Mouse (Mus musculus): ENCODE results near the gene Snx1.

The Snx1 gene

DNA sequence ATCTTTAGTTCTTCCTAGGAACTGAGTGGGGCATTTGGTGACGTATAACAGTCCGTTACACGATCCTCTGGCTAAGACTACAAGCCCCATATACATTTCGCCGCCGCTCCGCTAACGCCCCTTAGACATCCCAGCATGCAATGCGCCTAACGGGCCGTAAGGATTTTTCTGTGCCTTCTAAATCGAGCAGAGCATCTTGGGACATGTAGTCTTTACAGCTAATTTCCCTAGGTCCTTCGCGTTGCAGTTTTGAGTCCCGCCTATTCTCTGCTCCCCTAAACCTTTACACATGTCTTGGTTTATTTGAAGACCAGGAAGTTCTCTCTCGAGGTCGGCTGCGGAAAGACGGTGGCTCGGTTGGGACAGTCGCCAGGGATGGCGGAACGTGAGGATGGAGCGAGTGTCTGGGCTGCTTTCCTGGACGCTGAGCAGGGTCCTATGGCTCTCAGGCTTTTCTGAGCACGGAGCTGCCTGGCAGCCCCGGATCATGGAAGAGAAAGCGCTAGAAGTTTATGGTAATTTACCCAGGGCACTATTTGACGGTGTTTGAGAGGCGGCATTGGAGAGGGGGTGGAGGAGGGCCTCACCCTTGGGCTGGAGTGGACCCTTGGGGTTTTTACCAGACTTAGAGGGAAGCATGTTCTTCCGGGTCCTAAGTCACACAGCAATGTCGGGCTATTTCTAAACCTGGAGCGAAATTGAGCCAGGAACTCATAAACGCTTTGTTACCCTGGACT is at the start of gene Snx1, which contains the start of gene Ciao2a:
Snx1 (minus strand) TSS at position 132 of the 737 bp plus-strand sequence.
Ciao2a (plus strand) TSS at position 156 of the 737 bp plus-strand sequence.
- ATAC-seq (ENCODE audit: insufficient number of reproducible peaks, low FRiP score, low TSS enrichment), result peak; percentile 72

DNA sequence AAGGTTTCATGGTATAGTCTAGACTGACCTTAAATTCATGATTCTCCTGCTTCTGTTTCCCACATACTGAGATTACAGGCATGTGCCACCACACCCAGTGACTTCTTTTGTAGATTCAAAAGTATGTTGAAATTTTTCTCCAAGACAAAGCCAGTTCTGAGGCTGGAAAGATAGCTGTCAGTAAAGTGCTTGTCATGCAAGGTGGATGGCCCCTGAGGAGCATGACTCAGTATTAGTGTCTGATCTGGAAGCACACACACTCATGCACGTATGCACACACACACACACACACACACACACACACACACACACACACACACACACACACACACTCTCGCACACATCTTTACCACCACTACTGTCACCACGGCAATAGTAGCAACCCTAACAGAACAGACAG is 48.6 kb upstream of the Snx1 start:
- ATAC-seq (ENCODE audit: insufficient number of reproducible peaks, low FRiP score, low TSS enrichment), result no peak

DNA sequence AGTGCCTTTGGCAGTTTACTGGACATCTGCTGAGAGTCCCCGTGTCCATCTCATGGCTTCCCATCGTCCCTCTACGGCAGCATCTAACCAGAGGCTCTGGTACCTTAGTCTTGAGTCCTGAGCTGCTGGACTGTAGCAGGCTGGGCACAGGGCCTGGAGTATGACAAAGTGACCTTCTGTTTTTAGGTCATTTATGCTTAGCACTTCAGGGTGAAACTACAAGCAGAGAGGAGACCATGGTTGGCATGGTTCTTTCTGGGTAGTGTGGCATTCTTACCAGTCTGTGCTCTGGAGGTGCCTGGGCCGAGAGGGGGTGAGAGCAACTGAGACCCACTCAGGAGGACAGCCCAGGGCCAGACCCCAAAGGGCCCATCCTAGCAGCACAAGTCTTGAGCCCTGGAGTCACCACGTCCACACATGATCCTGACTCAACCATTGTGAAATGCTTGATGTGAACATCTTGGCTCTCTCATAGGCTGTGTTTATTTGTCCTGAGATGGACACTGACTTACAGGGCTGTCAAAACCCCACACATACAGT is 47.0 kb upstream of the Snx1 start:
- ATAC-seq (ENCODE audit: insufficient number of reproducible peaks, low FRiP score, low TSS enrichment), result no peak

DNA sequence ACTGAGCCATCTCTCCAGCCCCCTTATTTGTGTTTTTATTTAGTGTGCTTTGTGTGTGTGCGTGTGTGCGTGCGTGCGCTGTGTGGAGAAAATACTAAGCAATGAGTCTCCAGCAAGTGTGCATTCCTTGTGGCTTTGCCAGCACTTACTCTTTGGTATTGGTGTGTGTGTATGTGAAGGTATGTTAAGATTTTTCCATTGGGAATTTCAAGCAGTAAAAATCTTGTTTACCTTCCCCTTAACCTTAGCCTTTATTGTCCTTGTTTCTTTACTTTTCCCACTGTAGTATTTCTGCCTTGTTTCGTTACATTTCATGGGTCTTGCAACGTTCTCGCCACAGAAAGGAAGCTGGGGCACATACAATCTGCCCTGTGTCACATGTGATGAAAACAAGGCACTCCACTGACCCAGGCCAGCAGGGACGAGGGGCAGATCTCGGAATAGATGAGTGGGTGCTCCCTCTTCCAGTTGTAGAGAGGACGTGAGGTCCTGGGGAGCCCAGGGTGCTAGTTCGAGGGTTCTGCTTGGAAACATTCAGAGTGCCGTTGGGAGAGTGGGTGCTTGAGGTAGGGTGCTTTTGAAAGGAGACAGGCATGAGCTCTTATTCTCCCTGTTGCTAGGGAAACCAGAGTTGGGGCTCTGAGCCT is 45.0 kb upstream of the Snx1 start:
- ATAC-seq (ENCODE audit: insufficient number of reproducible peaks, low FRiP score, low TSS enrichment), result no peak

DNA sequence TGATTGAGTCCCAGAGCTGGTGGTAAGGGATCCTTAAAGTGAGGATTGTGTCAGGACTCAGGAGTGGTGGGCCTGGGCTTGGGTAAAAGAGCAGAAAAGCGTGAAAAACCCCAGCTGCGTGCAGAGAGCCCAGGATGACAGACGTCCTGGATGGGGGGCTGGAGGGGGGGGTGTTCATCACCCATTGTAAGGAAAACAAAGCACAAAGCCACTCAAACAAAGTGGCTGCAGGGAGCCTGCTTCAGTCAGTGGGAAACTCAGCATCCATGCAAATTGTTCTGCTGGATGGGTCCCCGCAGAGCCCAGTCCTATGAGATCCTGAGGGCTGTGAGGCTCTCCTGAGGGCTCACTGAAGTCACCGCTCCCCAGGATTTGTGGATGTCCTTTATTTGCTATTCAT is 44.1 kb upstream of the Snx1 start:
- no peak for ATAC-seq (ENCODE audit: insufficient number of reproducible peaks, low FRiP score, low TSS enrichment)

DNA sequence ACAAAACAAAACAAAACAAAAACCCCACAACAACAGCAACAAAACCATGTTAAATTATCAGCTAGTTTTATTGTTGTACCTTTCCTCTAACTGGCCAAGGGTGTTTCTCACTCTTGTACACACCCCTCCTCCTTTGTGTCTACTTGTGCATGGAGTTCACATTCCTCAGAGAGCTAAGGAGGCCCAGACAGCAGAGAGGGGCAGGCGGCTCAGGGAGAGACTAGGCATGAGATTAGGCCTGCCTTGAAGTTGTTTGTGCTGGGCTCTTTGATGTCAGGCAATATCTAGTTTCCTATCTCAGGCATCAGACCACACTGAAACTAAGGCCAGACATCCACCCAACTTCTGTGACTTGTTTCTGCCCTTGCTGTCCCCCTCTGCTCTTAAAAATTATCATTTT is 41.8 kb upstream of the Snx1 start:
- ATAC-seq (ENCODE audit: insufficient number of reproducible peaks, low FRiP score, low TSS enrichment), result no peak

DNA sequence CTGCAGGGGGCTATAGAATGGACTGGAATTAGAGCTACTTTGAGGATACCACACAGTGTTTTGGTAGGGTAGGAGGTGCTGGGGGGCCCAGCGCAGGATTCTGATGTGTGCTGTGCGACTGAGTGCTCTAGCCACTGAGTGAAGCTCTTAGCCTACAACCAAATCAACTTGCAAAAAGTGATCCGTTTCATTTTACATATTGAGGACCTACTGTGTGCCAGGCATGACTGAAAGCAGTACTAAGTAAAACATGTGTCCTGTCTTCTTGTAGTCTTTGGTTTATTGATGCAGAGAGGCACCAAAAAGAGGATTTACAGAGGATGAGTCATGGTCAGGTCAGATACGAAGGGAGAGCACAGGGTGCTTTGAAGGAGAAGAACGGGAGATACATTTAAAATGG is 40.8 kb upstream of the Snx1 start:
- ATAC-seq (ENCODE audit: insufficient number of reproducible peaks, low FRiP score, low TSS enrichment), result no peak

DNA sequence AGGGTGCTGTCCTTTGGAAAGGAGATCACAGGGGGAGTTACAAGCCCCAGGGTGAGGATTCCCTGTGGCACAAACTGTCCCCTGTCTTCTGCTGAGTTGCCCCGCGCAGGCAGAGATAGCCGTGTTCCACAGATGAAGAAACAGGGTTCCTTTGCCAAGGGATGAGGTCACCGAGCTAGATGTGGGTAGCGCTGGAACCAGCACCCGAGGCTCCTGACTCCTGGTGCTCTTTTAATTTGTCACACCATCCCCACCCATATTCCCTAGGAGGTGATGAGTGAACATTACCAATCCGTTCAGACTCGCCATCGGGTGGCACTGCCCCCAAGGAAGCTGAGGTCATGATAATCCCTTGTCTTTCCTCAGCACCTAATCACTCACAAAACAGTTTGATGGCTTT is 36.6 kb upstream of the Snx1 start:
- no peak for ATAC-seq (ENCODE audit: insufficient number of reproducible peaks, low FRiP score, low TSS enrichment)

DNA sequence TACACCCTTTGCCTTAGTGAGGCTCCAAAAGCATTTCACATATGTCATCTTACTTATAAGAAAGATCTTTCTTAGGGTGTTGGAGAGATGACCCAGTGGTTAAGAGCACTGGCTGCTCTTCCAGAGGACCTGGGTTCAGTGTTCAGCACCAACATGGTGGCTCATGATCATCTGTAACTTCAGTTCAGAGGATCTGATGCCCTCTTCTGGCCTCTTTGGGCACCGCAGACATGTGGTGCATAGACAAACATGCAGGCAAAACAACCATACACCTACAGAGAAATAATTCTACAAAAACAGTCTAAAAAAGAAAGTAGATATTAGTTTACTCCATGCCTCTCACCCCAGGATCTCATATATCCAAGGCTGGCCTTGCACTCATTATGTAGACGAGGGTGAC is 33.8 kb upstream of the Snx1 start:
- ATAC-seq (ENCODE audit: insufficient number of reproducible peaks, low FRiP score, low TSS enrichment), result no peak

DNA sequence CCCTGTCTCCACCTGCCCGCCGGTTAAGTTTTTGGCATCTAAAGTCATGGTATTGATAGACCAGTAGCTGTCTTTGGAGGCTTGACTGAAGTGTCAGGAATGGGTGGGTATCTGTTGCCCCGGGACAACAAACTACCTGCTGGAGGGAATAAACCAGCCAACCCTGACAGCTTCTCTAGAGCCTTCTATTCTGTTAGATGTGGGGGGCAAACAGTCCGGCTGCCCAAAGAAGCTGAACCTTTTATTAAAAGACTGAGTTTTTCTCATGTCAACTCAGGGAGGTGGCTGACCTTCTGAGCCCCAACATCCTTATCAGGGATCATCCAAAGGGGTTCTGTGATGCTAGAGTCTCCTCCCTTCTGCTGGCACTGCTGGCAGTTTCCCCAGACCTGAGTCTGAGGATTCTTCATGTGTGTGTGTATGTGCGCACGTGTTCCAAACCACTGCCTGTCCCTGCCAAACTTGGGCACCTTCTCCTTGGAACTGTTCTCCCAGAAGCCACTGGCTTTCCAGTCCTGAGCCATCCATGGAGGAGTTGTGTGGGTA is 32.6 kb upstream of the Snx1 start:
- ATAC-seq (ENCODE audit: insufficient number of reproducible peaks, low FRiP score, low TSS enrichment), result no peak

DNA sequence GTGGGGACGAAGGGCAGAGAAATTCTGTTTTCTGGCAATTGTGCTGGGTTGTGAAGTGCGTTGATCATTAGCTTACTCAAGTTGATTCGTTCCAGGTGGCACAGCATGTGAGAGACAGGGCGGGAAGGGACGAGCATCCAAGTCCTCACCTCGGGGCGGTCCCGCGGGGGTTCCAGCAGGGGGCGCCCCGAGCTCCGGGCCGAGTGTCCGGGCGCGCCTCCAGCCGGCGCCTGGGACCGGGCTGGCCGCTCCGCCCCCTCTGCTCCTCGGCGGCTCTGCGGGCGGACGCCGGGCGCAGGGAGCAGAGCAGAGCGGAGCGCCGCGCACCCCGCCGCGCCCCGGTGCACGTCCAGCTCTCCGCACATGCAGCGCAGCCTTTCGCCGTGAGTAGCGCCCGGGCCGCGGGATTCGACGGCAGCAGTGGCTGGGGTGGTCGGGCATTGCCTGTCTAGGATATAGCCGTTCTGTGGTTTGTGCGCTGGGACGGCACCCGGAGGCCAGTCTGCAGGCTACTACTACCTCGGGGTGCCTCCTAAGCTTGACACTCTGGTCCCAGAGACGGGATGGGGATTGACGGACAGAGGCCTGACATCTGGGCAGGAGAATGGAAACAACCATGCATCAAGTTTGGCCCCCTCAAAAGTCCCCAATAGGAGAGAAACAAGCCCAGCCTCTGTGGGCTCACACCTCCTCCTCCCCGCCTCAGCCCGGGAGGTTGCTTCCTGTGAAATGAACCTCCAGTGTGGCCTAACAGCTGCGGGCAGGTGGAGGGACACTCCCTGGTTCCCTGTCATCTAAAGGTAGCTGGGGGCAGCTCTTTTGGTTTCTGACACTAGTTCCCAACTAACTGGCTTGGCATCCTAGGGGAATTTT is 31.8 kb upstream of the Snx1 start, which contains the start of gene Dapk2:
Dapk2 (plus strand) TSS at position 266 of the 873 bp plus-strand sequence.
- ATAC-seq (ENCODE audit: insufficient number of reproducible peaks, low FRiP score, low TSS enrichment), result no peak

DNA sequence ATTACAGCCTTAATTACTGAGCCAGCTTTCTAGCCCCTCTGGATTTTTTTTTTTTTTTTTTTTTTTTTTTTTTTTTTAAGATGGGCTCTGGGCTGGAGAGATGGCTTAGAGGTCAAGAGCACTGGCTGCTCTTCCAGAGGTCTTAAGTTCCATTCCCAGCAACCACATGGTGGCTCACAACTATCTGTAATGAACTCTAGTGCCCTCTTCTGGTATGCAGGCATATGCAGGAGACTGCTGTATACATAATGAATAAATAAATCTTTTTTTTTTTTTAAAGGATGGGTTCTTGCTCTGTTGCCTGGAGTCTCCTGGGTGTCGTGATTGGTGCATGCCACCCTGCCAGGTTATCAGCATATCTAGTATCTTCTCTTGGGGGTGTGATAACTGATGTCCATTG is 29.1 kb upstream of the Snx1 start:
- ATAC-seq (ENCODE audit: insufficient number of reproducible peaks, low FRiP score, low TSS enrichment), result no peak

DNA sequence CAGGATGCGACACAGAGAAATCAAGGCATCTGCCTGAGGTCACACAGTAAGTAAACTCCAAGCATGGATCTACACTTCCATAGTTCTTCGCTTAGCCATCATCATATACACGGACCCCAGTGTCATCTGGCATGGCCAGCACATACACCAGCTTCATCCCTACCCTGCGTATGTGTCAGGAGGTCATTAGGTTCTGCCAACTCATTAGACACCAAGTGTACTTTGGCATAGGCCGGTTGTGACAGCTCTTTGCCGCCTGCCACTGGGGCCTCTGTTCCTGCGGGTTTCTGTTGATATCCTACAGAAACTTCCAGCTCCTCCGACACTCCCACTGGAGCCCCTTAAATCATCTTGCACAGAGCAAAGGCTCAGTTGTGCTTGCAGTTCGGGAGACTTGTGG is 27.6 kb upstream of the Snx1 start:
- ATAC-seq (ENCODE audit: insufficient number of reproducible peaks, low FRiP score, low TSS enrichment), result no peak

DNA sequence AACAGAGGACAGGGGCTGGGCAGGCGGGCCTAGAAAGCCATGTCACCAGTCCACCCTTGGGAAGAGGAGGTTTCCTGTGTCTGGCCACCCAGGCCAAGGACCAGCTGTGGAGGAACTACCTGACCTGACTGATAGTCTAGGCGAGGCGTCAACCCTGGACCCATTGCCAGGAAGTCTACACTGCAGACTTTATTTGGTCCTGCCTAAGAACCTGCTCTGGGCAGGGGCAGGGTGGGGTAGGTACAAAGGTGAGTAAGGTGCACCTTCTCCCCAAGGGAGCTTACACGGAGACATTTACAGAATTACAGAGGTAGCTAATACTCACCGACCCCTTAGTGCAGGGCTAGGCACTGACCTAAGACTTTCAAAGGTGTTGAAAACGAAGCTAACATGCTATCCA is 27.2 kb upstream of the Snx1 start:
- ATAC-seq (ENCODE audit: insufficient number of reproducible peaks, low FRiP score, low TSS enrichment), result no peak

DNA sequence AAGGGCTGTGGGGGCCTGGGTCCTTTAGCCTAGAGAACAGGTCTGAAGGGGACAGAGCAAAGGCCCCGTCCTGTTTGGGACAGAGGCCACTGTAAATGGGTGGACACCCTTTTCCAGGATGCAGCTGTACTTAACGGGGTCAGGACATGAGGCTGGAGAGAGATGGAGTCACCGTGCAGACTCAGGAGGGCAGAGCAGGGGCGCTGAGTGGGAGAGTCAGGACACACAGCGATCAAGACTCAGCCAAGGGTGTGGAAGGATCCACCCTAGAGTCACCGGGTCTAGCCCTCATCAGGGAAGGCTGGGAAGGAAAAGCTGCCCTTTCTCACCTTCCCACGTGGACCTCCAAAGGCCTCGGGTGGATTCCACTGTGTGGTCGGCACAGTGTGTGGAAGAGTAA is 25.6 kb upstream of the Snx1 start:
- ATAC-seq (ENCODE audit: insufficient number of reproducible peaks, low FRiP score, low TSS enrichment), result no peak

DNA sequence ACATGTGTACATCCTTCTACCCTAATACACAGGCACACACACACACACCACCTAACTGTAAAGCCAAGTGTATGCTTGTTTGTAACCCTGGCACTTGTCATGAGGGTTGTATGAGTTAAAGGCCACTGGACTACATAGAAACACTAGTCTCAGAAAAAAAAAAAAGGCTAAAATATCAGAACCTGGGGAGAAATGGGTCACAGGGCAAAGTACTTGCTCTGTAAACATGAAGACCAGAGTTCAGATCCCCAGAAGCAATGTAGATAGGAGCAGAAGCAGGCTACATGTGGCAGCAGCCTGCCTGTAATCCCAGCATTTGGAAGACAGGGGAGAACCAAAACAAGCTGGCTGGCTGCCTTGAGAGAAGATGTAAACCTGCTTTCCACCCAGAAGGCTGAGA is 19.8 kb upstream of the Snx1 start:
- no peak for ATAC-seq (ENCODE audit: insufficient number of reproducible peaks, low FRiP score, low TSS enrichment)

DNA sequence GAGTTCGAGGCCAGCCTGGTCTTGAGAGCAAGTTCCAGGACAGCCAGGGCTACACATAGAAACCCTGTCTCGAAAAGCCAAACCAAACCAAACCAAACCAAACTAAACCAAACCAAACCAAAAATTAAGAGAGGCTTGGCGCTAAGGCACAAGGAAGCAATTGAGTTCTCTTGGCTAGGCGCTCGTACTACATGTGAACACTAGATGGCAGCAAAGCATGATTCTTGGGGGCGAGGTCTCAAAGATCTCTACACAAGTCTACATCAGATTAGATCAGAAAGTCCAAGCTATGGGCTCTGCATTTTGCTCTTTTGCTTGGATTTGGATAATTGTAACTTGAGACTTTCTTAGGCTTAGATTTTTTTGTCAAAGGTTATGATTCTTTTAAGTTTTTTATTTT is 17.9 kb upstream of the Snx1 start:
- no peak for ATAC-seq (ENCODE audit: insufficient number of reproducible peaks, low FRiP score, low TSS enrichment)

DNA sequence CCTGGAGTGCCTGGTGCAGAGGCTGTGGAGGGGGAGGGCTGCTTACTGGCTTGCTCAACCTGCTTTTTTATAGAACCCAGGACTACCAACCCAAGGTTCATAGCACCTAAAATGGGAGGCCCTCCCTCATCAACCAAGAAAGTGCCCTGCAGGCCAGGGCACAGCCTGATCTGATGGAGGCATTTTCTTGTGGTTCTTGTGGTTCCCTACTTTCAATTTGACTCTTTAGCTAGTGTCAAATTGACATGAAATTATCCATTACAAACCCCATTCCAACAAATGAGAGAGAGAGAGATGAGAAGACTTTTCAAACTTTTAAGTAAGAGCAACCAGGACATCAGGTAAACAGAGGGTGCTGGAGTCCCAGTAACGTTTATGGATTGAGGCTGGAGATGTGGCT is 15.9 kb upstream of the Snx1 start:
- ATAC-seq (ENCODE audit: insufficient number of reproducible peaks, low FRiP score, low TSS enrichment), result no peak

DNA sequence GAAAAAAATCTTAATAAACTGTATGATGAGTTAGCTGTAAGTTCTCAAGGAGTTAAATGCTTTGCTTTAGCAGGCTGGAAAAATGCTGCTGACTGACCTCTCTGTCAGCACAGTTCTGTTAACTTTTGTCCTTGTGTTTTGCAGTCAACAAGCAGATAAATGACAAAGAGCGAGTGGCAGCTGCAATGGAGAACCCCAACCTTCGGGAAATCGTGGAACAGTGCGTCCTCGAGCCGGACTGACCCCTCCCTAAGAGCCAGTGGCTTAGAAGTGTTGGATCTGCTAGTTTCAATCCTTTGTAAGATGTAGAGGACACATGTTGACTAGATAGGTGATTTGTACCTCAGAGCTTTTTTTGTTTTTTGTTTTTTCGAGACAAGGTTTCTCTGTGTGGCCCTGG is 11.8 kb upstream of the Snx1 start:
- no peak for ATAC-seq (ENCODE audit: insufficient number of reproducible peaks, low FRiP score, low TSS enrichment)

DNA sequence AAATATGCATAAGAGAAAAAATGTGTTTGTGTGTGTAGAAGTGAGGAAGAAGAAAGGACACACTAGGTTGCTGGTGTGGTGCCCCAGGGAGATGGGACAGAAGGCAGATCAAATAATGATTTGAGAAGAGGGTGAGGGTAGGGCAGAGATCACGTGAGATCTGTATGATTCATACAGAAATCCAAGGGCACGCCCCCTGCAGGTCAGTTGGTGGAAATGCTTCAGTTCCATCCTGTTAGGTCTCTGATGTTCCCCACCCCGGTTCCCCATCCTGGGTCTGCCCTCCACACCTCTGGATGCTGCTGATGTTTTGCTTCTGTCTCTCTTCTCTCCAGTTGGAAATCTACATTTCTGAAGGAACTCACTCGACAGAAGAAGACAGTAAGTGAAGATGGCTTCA is 9.6 kb upstream of the Snx1 start:
- no peak for ATAC-seq (ENCODE audit: insufficient number of reproducible peaks, low FRiP score, low TSS enrichment)

DNA sequence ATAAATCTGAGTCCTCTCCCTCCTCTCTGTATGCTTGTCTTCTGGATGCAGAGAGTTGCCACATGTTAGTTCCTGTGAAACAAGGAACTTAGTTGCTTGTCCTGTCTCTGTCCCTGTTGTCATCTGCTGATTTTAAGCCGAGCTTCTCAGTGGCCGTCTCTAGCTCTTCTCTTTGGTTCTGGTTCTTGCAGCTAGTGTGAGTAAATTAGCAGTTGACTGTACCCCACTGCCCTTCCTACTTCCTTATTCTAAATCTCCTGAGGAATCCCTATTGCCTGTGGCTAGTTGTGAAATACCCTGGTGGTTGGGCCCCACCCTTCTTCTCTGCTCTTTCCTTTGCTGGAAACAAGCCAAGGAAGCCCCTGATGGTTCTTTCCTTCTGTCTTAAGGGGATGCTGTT is 5.1 kb upstream of the Snx1 start:
- no peak for ATAC-seq (ENCODE audit: insufficient number of reproducible peaks, low FRiP score, low TSS enrichment)
